Mouse (Mus musculus): ENCODE results near the gene Zfp72.

Gene Zfp72

GRCm38 (mm10) chr13:74390371-74390990 lies at the start of gene Zfp72:
Gene Zfp72 (minus strand): TSS chr13:74390836.
- DNase-seq (ENCODE audit: low spot score in 2 of 2) = peak; percentile 84 to 91

GRCm38 (mm10) chr13:74439895-74440294 lies 49.3 kb upstream of the Zfp72 start:
- DNase-seq (ENCODE audit: low spot score in 2 of 2) = no peak

GRCm38 (mm10) chr13:74399298-74399839 lies 8.7 kb upstream of the Zfp72 start, which contains the start of gene Ftl1-ps1:
Gene Ftl1-ps1 (plus strand): TSS chr13:74399694.
- no peak for DNase-seq (ENCODE audit: low spot score in 2 of 2)

GRCm38 (mm10) chr13:74391156-74391555 lies 520 bp upstream of the Zfp72 start:
- DNase-seq (ENCODE audit: low spot score in 2 of 2) = no peak

- DNase-seq (ENCODE audit: low spot score in 2 of 2) = no peak
These were observed 906 bp downstream of the Zfp72 start for GRCm38 (mm10) chr13:74389730-74390129.

GRCm38 (mm10) chr13:74382289-74382688 lies 8.3 kb downstream of the Zfp72 start:
- DNase-seq (ENCODE audit: low spot score in 2 of 2) = no peak

GRCm38 (mm10) chr13:74381533-74382276 lies 8.9 kb downstream of the Zfp72 start:
- DNase-seq (ENCODE audit: low spot score in 2 of 2) = no peak

GRCm38 (mm10) chr13:74363859-74364235 lies 26.8 kb downstream of the Zfp72 start, which contains the start of gene Lrrc14b:
Gene Lrrc14b (minus strand): TSS chr13:74364005.
- no peak for DNase-seq (ENCODE audit: low spot score in 2 of 2)

- DNase-seq (ENCODE audit: low spot score in 2 of 2) = no peak
These were observed 27.3 kb downstream of the Zfp72 start for GRCm38 (mm10) chr13:74363176-74363858.

GRCm38 (mm10) chr13:74362218-74362617 lies 28.4 kb downstream of the Zfp72 start:
- DNase-seq (ENCODE audit: low spot score in 2 of 2) = no peak

- no peak for DNase-seq (ENCODE audit: low spot score in 2 of 2)
These were observed 34.1 kb downstream of the Zfp72 start for GRCm38 (mm10) chr13:74356491-74356890.

- DNase-seq (ENCODE audit: low spot score in 2 of 2) = peak; percentile 32 to 33
These were observed 40.2 kb downstream of the Zfp72 start for GRCm38 (mm10) chr13:74350435-74350906.

- DNase-seq (ENCODE audit: low spot score in 2 of 2) = peak; percentile 96 to 98
These were observed 40.8 kb downstream of the Zfp72 start, which contains the start of the genes Sdha and Ccdc127 for GRCm38 (mm10) chr13:74349566-74350434. Gene Sdha (minus strand): TSS chr13:74350280. Gene Ccdc127 (plus strand): TSS chr13:74350309.

- DNase-seq (ENCODE audit: low spot score in 2 of 2) = no peak
These were observed 49.6 kb downstream of the Zfp72 start for GRCm38 (mm10) chr13:74341036-74341435.

GRCm38 (mm10) chr13:74329321-74329720 lies 61.3 kb downstream of the Zfp72 start:
- DNase-seq (ENCODE audit: low spot score in 2 of 2) = no peak
